9 mouse cellular contexts compared by ENCODE assay signal in the genomic region with DNA sequence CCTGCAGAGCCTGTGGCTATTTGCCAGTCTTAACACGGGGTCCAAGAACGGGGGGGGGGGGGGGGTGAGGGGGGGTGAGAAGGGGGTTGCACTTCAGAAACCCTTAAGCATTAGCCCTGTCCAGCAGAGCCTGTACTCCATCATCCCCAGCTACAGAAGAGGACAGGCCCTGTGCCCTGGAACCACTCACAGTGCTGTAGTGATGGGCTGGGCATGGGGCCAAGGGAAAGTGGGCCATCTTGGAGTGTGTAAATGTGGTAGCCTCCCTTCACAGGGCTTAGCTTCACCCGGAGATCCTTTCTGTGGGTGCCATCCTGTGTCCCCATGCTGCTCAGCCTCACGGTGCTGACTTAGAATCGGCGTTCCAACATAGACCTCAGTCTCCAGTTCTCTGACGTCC. TPM values are rescaled to one million over a fixed set of nuclear protein-coding genes. Genes with fewer than 3 reads are reported as not detected.
DNase-seq lines count a peak whose midpoint lies in the region; ATAC-seq and TF ChIP-seq lines count a peak whose summit lies in the region.
"Had no signal": no experiment of that assay in that cellular context is flagged by ENCODE, and none has a peak within 500 bp of the region (broad histone marks: within the 10 kb centered on the region; RNA-seq: fewer than 3 reads in every experiment).

No protein-coding gene starts in this region.

- H3K4me2 ChIP-seq in forebrain, embryonic 14.5 days (ENCODE audit: low read length) = no peak overlapping the region
- no peak overlapping the region for H3K4me2 ChIP-seq in forebrain, postnatal 0 days (ENCODE audit: low read depth)
- H3K4me2 ChIP-seq in midbrain, embryonic 16.5 days (ENCODE audit: low read length) = no peak overlapping the region
- H3K4me2 ChIP-seq in midbrain, embryonic 14.5 days (ENCODE audit: low read length) = no peak overlapping the region
- H3K4me2 ChIP-seq in heart, postnatal 0 days (ENCODE audit: low read depth, low read length) = no peak overlapping the region
- H3K4me2 ChIP-seq: midbrain, embryonic 11.5 days had no signal

- no peaks in the 10 kb centered on the region for H3K9me3 ChIP-seq in forebrain, embryonic 14.5 days (replicated peaks; ENCODE audit: control insufficient read depth, low read length)
- no peaks in the 10 kb centered on the region for H3K9me3 ChIP-seq in forebrain, postnatal 0 days (ENCODE audit: low read length)
- no peaks in the 10 kb centered on the region for H3K9me3 ChIP-seq in midbrain, embryonic 16.5 days (replicated peaks; ENCODE audit: control insufficient read depth, low read length, poor library complexity, severe bottlenecking)
- H3K9me3 ChIP-seq in midbrain, embryonic 14.5 days (ENCODE audit: control insufficient read depth, low read length) = no peaks in the 10 kb centered on the region
- no peaks in the 10 kb centered on the region for H3K9me3 ChIP-seq in heart, postnatal 0 days (replicated peaks; ENCODE audit: control insufficient read depth, low read length)

- H3K4me3 ChIP-seq in forebrain, embryonic 14.5 days (ENCODE audit: low read depth, low read length) = no peak overlapping the region
- H3K4me3 ChIP-seq in forebrain, postnatal 0 days (ENCODE audit: low read depth, low read length) = no peak overlapping the region
- no peak overlapping the region for H3K4me3 ChIP-seq in midbrain, embryonic 16.5 days (ENCODE audit: low read depth, low read length)
- H3K4me3 ChIP-seq in midbrain, embryonic 14.5 days (replicated peaks; ENCODE audit: low read depth, low read length) = no peak overlapping the region
- no peak overlapping the region for H3K4me3 ChIP-seq in heart, postnatal 0 days (ENCODE audit: low read depth, low read length)

- TF ChIP-seq CTCF in forebrain, postnatal 0 days (IDR thresholded peaks at IDR 0.05; ENCODE audit: low read depth) = no peak
- TF ChIP-seq CTCF in heart, postnatal 0 days (IDR thresholded peaks at IDR 0.05; ENCODE audit: low read depth) = no peak

- no peak overlapping the region for H3K27ac ChIP-seq in forebrain, embryonic 14.5 days (ENCODE audit: low read depth, low read length)
- H3K27ac ChIP-seq in forebrain, postnatal 0 days (ENCODE audit: low read depth, low read length) = no peak overlapping the region
- H3K27ac ChIP-seq in midbrain, embryonic 16.5 days (ENCODE audit: low read length) = no peak overlapping the region
- no peak overlapping the region for H3K27ac ChIP-seq in midbrain, embryonic 14.5 days (replicated peaks; ENCODE audit: low read depth, low read length)
- H3K27ac ChIP-seq in heart, postnatal 0 days (ENCODE audit: low read depth) = no peak overlapping the region

- peak; percentile 26 for DNase-seq in forebrain, embryonic 14.5 days (ENCODE audit: low spot score)
- no peak for DNase-seq in forebrain, postnatal 0 days
- DNase-seq in midbrain, embryonic 14.5 days = no peak
- DNase-seq in heart, postnatal 0 days (ENCODE audit: low spot score) = peak; percentile 38
- DNase-seq in lung, postnatal 36 days = peak; percentile 56
- DNase-seq in ovary, postnatal 10 days (ENCODE audit: low spot score) = no peak
- no peak for DNase-seq in liver

- ATAC-seq in forebrain, embryonic 14.5 days = no peak
- no peak for ATAC-seq in forebrain, postnatal 0 days
- 0 out of 2 replicates have a peak, but pooled peaks have one; percentile 44 for ATAC-seq in midbrain, embryonic 16.5 days
- no peak for ATAC-seq in midbrain, embryonic 14.5 days (ENCODE audit: low FRiP score, low TSS enrichment)
- ATAC-seq in heart, postnatal 0 days (ENCODE audit: insufficient read depth, low read depth) = peak; percentile 82

- no peak overlapping the region for H3K9ac ChIP-seq in forebrain, embryonic 14.5 days (ENCODE audit: low read length)
- H3K9ac ChIP-seq in forebrain, postnatal 0 days = no peak overlapping the region
- no peak overlapping the region for H3K9ac ChIP-seq in midbrain, embryonic 16.5 days (ENCODE audit: low read depth, low read length)
- no peak overlapping the region for H3K9ac ChIP-seq in midbrain, embryonic 14.5 days (replicated peaks; ENCODE audit: low read length)
- no peak overlapping the region for H3K9ac ChIP-seq in heart, postnatal 0 days (replicated peaks; ENCODE audit: low read depth, low read length)

- H3K27me3 ChIP-seq in forebrain, embryonic 14.5 days (replicated peaks; ENCODE audit: control insufficient read depth, insufficient read depth, low read length) = no peaks in the 10 kb centered on the region
- H3K27me3 ChIP-seq in forebrain, postnatal 0 days (ENCODE audit: insufficient read depth, low read length) = no peaks in the 10 kb centered on the region
- no peaks in the 10 kb centered on the region for H3K27me3 ChIP-seq in midbrain, embryonic 16.5 days (ENCODE audit: control insufficient read depth, insufficient read depth, low read depth, low read length)
- no peaks in the 10 kb centered on the region for H3K27me3 ChIP-seq in midbrain, embryonic 14.5 days (ENCODE audit: control insufficient read depth, insufficient read depth, low read length)
- H3K27me3 ChIP-seq in heart, postnatal 0 days (ENCODE audit: control insufficient read depth, insufficient read depth, low read length) = no peaks in the 10 kb centered on the region

- TF ChIP-seq EP300 in heart, postnatal 0 days (IDR thresholded peaks at IDR 0.05; ENCODE audit: low read depth) = no peak

- H3K4me1 ChIP-seq in forebrain, embryonic 14.5 days (ENCODE audit: control insufficient read depth, insufficient read depth, low read length) = peaks cover 9% of the 10 kb centered on the region
- H3K4me1 ChIP-seq in forebrain, postnatal 0 days (ENCODE audit: insufficient read depth) = peaks cover 3% of the 10 kb centered on the region; the same call in 1 of the 2 replicates
- peaks cover 10% of the 10 kb centered on the region for H3K4me1 ChIP-seq in midbrain, embryonic 16.5 days (ENCODE audit: control insufficient read depth, insufficient read depth, low read length)
- H3K4me1 ChIP-seq in midbrain, embryonic 14.5 days (ENCODE audit: control insufficient read depth, insufficient read depth, low read length) = 0 out of 2 replicates have a peak, but pooled peaks cover 10% of the 10 kb centered on the region
- peaks cover 10% of the 10 kb centered on the region; the same call in 1 of the 2 replicates for H3K4me1 ChIP-seq in heart, postnatal 0 days (ENCODE audit: control insufficient read depth, insufficient read depth)

- WGBS in forebrain, embryonic 14.5 days = 69% methylated on average over 7 of the region's 7 CpGs
- 72% methylated on average over 6 of the region's 7 CpGs for WGBS in forebrain, postnatal 0 days
- WGBS in midbrain, embryonic 16.5 days = 95% methylated on average over 5 of the region's 7 CpGs
- 77% methylated on average over 7 of the region's 7 CpGs for WGBS in midbrain, embryonic 14.5 days
- 56% methylated on average over 6 of the region's 7 CpGs for WGBS in heart, postnatal 0 days

- peaks cover 20% of the 10 kb centered on the region for H3K36me3 ChIP-seq in forebrain, embryonic 14.5 days (ENCODE audit: control insufficient read depth, insufficient read depth, low read length)
- peaks cover 27% of the 10 kb centered on the region for H3K36me3 ChIP-seq in forebrain, postnatal 0 days (ENCODE audit: insufficient read depth)
- peaks cover 14% of the 10 kb centered on the region for H3K36me3 ChIP-seq in midbrain, embryonic 16.5 days (ENCODE audit: control insufficient read depth, insufficient read depth, low read length)
- H3K36me3 ChIP-seq in midbrain, embryonic 14.5 days (ENCODE audit: control insufficient read depth, insufficient read depth, low read length) = peaks cover 36% of the 10 kb centered on the region
- peaks cover 23% of the 10 kb centered on the region for H3K36me3 ChIP-seq in heart, postnatal 0 days (replicated peaks; ENCODE audit: control insufficient read depth, insufficient read depth, low read length)

RNA-seq across cellular contexts. Expression of gene Acox3, which starts 24.9 kb away (rescaled TPM):
- polyA plus RNA-seq in forebrain, embryonic 14.5 days (2014; fragmentation: Nextera tagmentation; extraction: Ambion mirVana) = 14.5 and 15.2 TPM in 2 replicates
- 18.3 and 32.1 TPM in 2 replicates for total RNA-seq in forebrain, postnatal 0 days (2014; rRNA removed)
- 12.5 and 13.4 TPM in 2 replicates for polyA plus RNA-seq in forebrain, postnatal 0 days (2015; fragmentation: Nextera tagmentation; extraction: Ambion mirVana)
- polyA plus RNA-seq in midbrain, embryonic 16.5 days (2015; fragmentation: Nextera tagmentation; extraction: Ambion mirVana) = 14.2 and 14.9 TPM in 2 replicates
- 15.3 and 19.0 TPM in 2 replicates for polyA plus RNA-seq in midbrain, embryonic 14.5 days (2014; fragmentation: Nextera tagmentation; extraction: Ambion mirVana)
- total RNA-seq in heart, postnatal 0 days (2014; rRNA removed; ENCODE audit: low replicate concordance) = 26.8 and 31.2 TPM in 2 replicates
- polyA plus RNA-seq in heart, postnatal 0 days (2015; fragmentation: Nextera tagmentation; extraction: Ambion mirVana) = 11.9 and 13.4 TPM in 2 replicates

RNA-seq across cellular contexts. Expression of gene Trmt44, which starts 32.9 kb away (rescaled TPM):
- 6.1 and 8.3 TPM in 2 replicates for polyA plus RNA-seq in forebrain, embryonic 14.5 days (2014; fragmentation: Nextera tagmentation; extraction: Ambion mirVana)
- total RNA-seq in forebrain, postnatal 0 days (2014; rRNA removed) = 10.6 and 12.3 TPM in 2 replicates
- polyA plus RNA-seq in forebrain, postnatal 0 days (2015; fragmentation: Nextera tagmentation; extraction: Ambion mirVana) = 2.7 and 3.5 TPM in 2 replicates
- polyA plus RNA-seq in midbrain, embryonic 16.5 days (2015; fragmentation: Nextera tagmentation; extraction: Ambion mirVana) = 6.8 and 7.0 TPM in 2 replicates
- polyA plus RNA-seq in midbrain, embryonic 14.5 days (2014; fragmentation: Nextera tagmentation; extraction: Ambion mirVana) = 7.3 and 7.4 TPM in 2 replicates
- total RNA-seq in heart, postnatal 0 days (2014; rRNA removed; ENCODE audit: low replicate concordance) = 7.3 and 8.1 TPM in 2 replicates
- polyA plus RNA-seq in heart, postnatal 0 days (2015; fragmentation: Nextera tagmentation; extraction: Ambion mirVana) = 2.4 and 2.6 TPM in 2 replicates

Comparison
In these comparisons a context has a peak if more than half of its experiments do, and no peak if none do; other contexts are left out.
1. ATAC-seq: peak in midbrain, embryonic 16.5 days (single experiment) and heart, postnatal 0 days (single experiment); none in forebrain, embryonic 14.5 days (single experiment), forebrain, postnatal 0 days (single experiment) and midbrain, embryonic 14.5 days (single experiment).
2. DNase-seq: peak in forebrain, embryonic 14.5 days (single experiment), heart, postnatal 0 days (single experiment) and lung, postnatal 36 days (single experiment); none in forebrain, postnatal 0 days (single experiment), midbrain, embryonic 14.5 days (single experiment), ovary, postnatal 10 days (single experiment) and liver (single experiment).